Mouse (Mus musculus) intestine, postnatal 0 days (tissue): Measurements from ENCODE around the gene Ago3. TPM values are rescaled to one million over a fixed set of nuclear protein-coding genes. Genes with fewer than 3 reads are reported as not detected.

Experiments used
- ATAC-seq: fragments of 200-750 bp; cut with Nextera tagmentation; 2 replicates; pipeline ENCODE4 v1.8.0; 2017; ENCODE audit warnings: mild to moderate bottlenecking, moderate TSS enrichment, moderate library complexity
- H3K27ac ChIP-seq: fragments of 300-500 bp; sonication (generic); 2 replicates; pipeline ENCODE4 v1.5.1; 2014; ENCODE audit warnings: mild to moderate bottlenecking, low read depth, low read length, moderate library complexity
- H3K27me3 ChIP-seq: fragments of 300-500 bp; sonication (generic); replicated peaks from 2 replicates; pipeline ENCODE4 v1.6.1; 2014; ENCODE audit warnings: low read length, mixed read lengths; ENCODE audit not compliant: control insufficient read depth, insufficient read depth
- H3K36me3 ChIP-seq: fragments of 300-500 bp; sonication (generic); 2 replicates; pipeline ENCODE4 v1.6.1; 2014; ENCODE audit warnings: mild to moderate bottlenecking, moderate library complexity; ENCODE audit not compliant: control insufficient read depth, insufficient read depth
- H3K4me1 ChIP-seq: fragments of 300-500 bp; sonication (generic); replicated peaks from 2 replicates; pipeline ENCODE4 v1.6.1; 2014; ENCODE audit warnings: antibody characterized with exemption, low read length, mixed read lengths; ENCODE audit not compliant: control insufficient read depth, insufficient read depth
- H3K4me2 ChIP-seq: fragments of 300-500 bp; sonication (generic); replicated peaks from 2 replicates; pipeline ENCODE4 v1.6.1; 2014; ENCODE audit warnings: low read depth, mild to moderate bottlenecking, moderate library complexity
- H3K4me3 ChIP-seq: fragments of 300-500 bp; sonication (generic); 2 replicates; pipeline ENCODE4 v1.5.1; 2014; ENCODE audit warnings: low read depth, low read length
- H3K9ac ChIP-seq: fragments of 300-500 bp; sonication (generic); 2 replicates; pipeline ENCODE4 v1.6.1; 2014; ENCODE audit warnings: mild to moderate bottlenecking, low read depth, low read length
- H3K9me3 ChIP-seq: fragments of 300-500 bp; sonication (generic); 2 replicates; pipeline ENCODE4 v1.6.1; 2016; ENCODE audit warnings: mixed run types; ENCODE audit not compliant: control insufficient read depth
- CTCF ChIP-seq: sonication (generic); IDR thresholded peaks from 2 replicates; pipeline ENCODE4 v1.5.1; 2016; ENCODE audit warnings: low read depth, mild to moderate bottlenecking, control low read depth, antibody characterized with exemption, moderate library complexity
- WGBS: fragments of 180-500 bp; shearing (Covaris S2); extraction: QIAGEN DNeasy Blood & Tissue Kit; methylation state at CpG from one replicate; pipeline ENCODE4 v1.1.7; 2014; 5-methylcytosine and 5-hydroxymethylcytosine counted together
- polyA plus RNA-seq: library from polyadenylated mRNA; unstranded; fragments of >200 nt; fragmentation: Nextera tagmentation; extraction: Ambion mirVana; gene quantifications from 2 replicates; pipeline ENCODE4 v1.2.1, GENCODE M21; 2015

Ago3 gene
- polyA plus RNA-seq, 1 experiment from 2014 or later = 9.3 TPM

- peaks cover 33% of the 10 kb centered on the region for H3K36me3 ChIP-seq
- no peaks in the 10 kb centered on the region for H3K9me3 ChIP-seq
- no peak overlapping the region for H3K9ac ChIP-seq
- no peak overlapping the region for H3K4me2 ChIP-seq
- no peak for TF ChIP-seq CTCF
- 91% methylated on average over 13 of the region's 13 CpGs for WGBS
- H3K27ac ChIP-seq = no peak overlapping the region
- no peak for ATAC-seq
- no peaks in the 10 kb centered on the region for H3K4me1 ChIP-seq
- no peaks in the 10 kb centered on the region for H3K27me3 ChIP-seq
- H3K4me3 ChIP-seq = no peak overlapping the region
Measured at GRCm38 (mm10) chr4:126316443-126317040, 112.8 kb downstream of the Ago3 start.

DNA sequence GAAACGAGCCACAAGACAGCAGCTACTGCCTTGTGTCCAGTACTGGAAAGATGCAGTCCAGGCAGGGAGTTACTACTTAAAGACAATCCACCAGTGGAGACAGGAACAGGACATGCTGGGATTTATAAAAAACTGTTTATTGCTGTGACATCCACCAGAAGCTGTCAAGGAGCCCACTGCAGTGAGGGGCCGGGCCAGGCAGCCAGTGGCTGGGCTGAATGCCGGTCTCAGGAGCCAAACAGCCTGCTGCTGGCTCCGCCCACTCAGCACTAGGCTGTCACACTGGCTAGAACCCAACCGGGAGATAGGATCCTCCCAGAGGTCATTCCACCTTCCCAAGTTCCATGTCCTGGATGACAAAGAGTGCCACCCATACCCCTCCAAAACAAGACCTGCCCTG, 113.4 kb downstream of the Ago3 start:
- H3K4me2 ChIP-seq = no peak overlapping the region
- no peaks in the 10 kb centered on the region for H3K4me1 ChIP-seq
- no peaks in the 10 kb centered on the region for H3K9me3 ChIP-seq
- H3K27ac ChIP-seq = no peak overlapping the region
- H3K27me3 ChIP-seq = no peaks in the 10 kb centered on the region
- WGBS = 34% methylated on average over 5 of the region's 5 CpGs
- H3K4me3 ChIP-seq = no peak overlapping the region
- TF ChIP-seq CTCF = no peak
- no peak for ATAC-seq
- H3K9ac ChIP-seq = no peak overlapping the region
- peaks cover 33% of the 10 kb centered on the region for H3K36me3 ChIP-seq

DNA sequence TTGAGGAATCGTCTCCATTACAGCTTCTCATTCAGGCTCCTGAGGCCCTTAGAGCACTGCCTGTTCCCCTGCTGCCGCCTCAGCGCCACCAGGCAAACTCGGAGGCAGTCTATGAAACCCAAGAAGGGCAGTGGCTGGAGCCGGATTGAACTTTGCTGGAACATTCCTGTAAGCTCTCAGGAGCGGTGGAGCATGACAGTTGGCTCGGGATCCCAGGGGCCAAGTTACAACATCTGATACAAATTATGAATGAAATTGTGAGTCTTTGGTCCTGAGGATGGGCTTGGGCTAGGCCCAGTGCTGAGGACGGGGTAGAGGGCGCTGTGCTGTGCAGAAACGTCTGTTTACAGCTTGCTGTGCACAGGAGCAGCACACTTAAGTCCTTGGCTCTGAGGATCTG, 115.0 kb downstream of the Ago3 start:
- no peak overlapping the region for H3K9ac ChIP-seq

GRCm38 (mm10) chr4:126313202-126313601, 116.2 kb downstream of the Ago3 start:
- no peak overlapping the region for H3K9ac ChIP-seq
- TF ChIP-seq CTCF = no peak
- H3K27ac ChIP-seq = no peak overlapping the region
- no peak overlapping the region for H3K4me3 ChIP-seq
- no peaks in the 10 kb centered on the region for H3K9me3 ChIP-seq
- H3K27me3 ChIP-seq = 0 out of 2 replicates have a peak, but pooled peaks cover 6% of the 10 kb centered on the region
- H3K4me1 ChIP-seq = no peaks in the 10 kb centered on the region; the same call in 1 of the 2 replicates
- H3K4me2 ChIP-seq = no peak overlapping the region
- 56% methylated on average over 5 of the region's 5 CpGs for WGBS
- ATAC-seq = no peak
- peaks cover 31% of the 10 kb centered on the region for H3K36me3 ChIP-seq

More for the DNA sequence above, 115.0 kb downstream of the Ago3 start:
- Histone ChIP-seq H3K27me3 (no peaks in the 10 kb centered on the region), H3K4me3 (no peak overlapping the region), H3K4me2 (no peak overlapping the region), H3K36me3 (peaks cover 33% of the 10 kb centered on the region), H3K27ac (no peak overlapping the region), H3K4me1 (no peaks in the 10 kb centered on the region; the same call in 1 of the 2 replicates), H3K9me3 (no peaks in the 10 kb centered on the region)
- no peak for ATAC-seq
- WGBS = 66% methylated on average over 10 of the region's 10 CpGs
- TF ChIP-seq CTCF = peak; percentile 27

DNA sequence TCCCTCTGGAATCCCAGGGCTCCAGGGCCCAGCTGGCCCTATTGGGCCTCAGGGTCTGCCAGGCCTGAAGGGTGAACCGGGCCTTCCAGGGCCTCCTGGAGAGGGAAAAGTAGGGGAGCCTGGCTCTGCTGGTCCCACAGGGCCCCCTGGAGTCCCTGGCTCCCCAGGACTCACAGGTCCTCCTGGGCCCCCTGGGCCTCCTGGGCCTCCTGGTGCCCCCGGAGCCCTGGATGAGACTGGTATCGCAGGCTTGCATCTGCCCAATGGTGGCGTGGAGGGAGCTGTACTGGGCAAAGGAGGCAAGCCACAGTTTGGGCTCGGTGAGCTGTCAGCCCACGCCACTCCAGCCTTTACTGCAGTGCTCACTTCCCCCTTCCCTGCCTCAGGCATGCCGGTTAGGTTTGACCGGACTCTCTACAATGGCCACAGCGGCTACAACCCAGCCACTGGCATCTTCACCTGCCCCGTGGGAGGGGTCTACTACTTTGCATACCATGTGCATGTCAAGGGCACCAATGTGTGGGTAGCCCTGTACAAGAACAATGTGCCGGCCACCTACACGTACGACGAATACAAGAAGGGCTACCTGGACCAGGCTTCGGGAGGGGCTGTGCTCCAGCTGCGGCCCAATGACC, 117.7 kb downstream of the Ago3 start:
- 0 out of 2 replicates have a peak, but pooled peaks cover 6% of the 10 kb centered on the region for H3K27me3 ChIP-seq

GRCm38 (mm10) chr4:126310344-126310743, 119.0 kb downstream of the Ago3 start:
- Histone ChIP-seq H3K9ac (no peak overlapping the region), H3K9me3 (no peaks in the 10 kb centered on the region), H3K4me3 (no peak overlapping the region), H3K4me1 (no peaks in the 10 kb centered on the region; the same call in 1 of the 2 replicates), H3K27ac (no peak overlapping the region), H3K36me3 (peaks cover 2% of the 10 kb centered on the region; the same call in 1 of the 2 replicates), H3K27me3 (0 out of 2 replicates have a peak, but pooled peaks cover 6% of the 10 kb centered on the region), H3K4me2 (no peak overlapping the region)
- 73% methylated on average over 7 of the region's 7 CpGs for WGBS
- TF ChIP-seq CTCF = no peak
- no peak for ATAC-seq

More for the DNA sequence above, 117.7 kb downstream of the Ago3 start:
- no peaks in the 10 kb centered on the region; the same call in 1 of the 2 replicates for H3K4me1 ChIP-seq
- H3K9me3 ChIP-seq = no peaks in the 10 kb centered on the region
- H3K27ac ChIP-seq = no peak overlapping the region
- no peak overlapping the region for H3K9ac ChIP-seq
- no peak for ATAC-seq
- H3K4me3 ChIP-seq = no peak overlapping the region
- H3K36me3 ChIP-seq = peaks cover 15% of the 10 kb centered on the region
- WGBS = 94% methylated on average over 16 of the region's 16 CpGs
- no peak overlapping the region for H3K4me2 ChIP-seq
- no peak for TF ChIP-seq CTCF
